Mouse (Mus musculus) adrenal gland, adult 8-10 months (tissue): ENCODE data around the gene Tmsb10. TPM values are rescaled to one million over a fixed set of nuclear protein-coding genes. Genes with fewer than 3 reads are reported as not detected.
A peak's percentile ranks its signal among the peaks of the same experiment; 100 is the strongest.

ENCODE experiments used
- DNase-seq: peaks from one replicate; pipeline ENCODE4 v3.0.0; 2022
- total RNA-seq, 4 experiments: library from RNA; stranded (reverse); gene quantifications; 2 replicates each; pipeline ENCODE4 v1.2.4; 2022

Tmsb10 gene
- total RNA-seq = 100 to 1,000 TPM in 3 of 4 experiments, 10 to 100 TPM in 1; 94.6 to 217 (median 164) TPM

- DNase-seq = no peak
Observed at GRCm38 (mm10) chr6:72958662-72959071, at the start of gene Tmsb10. Tmsb10 (minus strand) TSS chr6:72958748.

GRCm38 (mm10) chr6:73003601-73004000 is 45.1 kb upstream of the Tmsb10 start:
- no peak for DNase-seq

DNA sequence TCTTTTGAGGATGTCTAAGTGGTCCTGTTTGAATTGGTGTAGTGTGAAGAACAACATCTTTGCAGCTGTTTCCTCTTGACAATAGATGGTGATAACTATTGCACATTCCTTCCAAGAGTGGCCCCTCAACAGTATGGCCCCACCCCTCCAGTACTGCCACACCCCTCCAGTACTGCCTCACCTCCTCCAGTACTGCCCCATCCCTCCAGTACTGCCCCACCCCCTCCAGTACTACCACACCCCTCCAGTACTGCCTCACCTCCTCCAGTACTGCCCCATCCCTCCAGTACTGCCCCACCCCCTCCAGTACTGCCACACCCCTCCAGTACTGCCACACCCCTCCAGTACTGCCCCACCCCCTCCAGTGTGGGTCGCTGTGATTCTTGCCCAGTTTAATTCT is 43.8 kb upstream of the Tmsb10 start:
- no peak for DNase-seq

GRCm38 (mm10) chr6:72998809-72999208 is 40.3 kb upstream of the Tmsb10 start:
- no peak for DNase-seq

DNA sequence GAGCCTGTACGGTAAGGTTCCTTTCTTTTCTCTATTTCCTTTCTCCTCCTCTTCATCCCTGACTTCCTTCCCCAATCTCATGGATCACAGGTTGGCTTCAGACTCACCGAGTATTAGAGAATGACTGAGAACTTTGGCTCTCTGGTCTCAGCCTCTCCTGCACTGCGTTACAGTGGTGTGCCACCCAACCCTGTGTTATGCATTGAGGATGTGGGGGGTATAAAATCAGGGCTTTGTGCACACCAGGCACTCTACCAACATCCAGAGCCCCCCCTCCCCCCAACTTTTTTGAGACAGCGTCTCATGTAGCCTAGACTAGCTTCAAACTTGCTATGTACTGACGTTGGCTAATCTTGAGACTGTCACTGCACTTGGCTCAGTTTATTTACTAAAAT is 35.1 kb upstream of the Tmsb10 start:
- DNase-seq = no peak

DNA sequence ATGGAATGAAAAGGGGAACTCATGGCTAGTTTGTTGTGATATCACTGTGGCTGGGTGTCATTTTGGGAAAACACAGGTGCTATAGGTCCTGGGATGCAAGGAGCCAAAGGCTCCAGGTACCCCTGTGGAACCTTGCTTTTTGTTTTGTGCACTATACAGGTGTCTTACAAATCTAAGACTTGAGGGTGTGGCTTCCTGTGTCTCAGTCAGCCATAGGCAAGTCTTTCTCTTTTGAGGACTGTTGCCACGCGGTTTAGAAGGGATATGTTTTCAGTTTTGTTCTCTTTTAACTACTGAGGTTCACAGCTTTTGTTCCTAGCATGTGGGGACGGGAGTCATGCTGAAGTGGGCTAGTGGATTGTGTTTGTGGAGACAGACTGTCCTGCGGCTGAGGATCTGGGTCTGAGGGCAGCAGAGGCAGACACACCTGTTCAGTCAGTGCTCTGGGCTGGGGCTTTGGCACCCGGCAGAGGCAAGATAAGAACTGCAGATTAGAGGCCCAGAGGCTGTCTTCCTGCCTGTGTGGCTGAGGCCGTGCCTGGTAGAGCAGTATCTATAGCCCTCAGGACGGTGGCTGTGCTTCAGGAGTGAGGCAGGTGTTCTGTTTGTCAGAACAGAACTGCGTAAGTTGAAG is 34.6 kb upstream of the Tmsb10 start:
- no peak for DNase-seq

DNA sequence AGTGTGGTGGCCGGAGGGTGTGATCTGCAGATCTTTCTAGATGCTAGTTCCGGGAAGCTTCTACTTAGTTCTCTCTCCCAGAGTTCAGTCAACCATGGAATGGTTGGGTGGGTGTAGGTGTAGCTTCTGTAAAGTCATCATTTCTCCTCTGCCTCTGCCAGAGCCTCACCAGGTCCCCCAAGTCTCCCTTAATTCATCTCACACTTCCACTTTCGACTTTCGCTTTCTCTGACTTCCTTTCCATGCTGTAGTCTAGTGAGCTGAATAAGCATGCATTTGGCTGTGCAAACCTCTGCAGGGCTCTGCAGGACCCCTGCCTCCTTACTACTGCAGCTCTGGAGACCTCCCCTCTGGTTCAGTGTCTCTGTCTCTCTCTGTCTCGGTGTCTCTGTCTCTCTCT is 31.7 kb upstream of the Tmsb10 start:
- no peak for DNase-seq

DNA sequence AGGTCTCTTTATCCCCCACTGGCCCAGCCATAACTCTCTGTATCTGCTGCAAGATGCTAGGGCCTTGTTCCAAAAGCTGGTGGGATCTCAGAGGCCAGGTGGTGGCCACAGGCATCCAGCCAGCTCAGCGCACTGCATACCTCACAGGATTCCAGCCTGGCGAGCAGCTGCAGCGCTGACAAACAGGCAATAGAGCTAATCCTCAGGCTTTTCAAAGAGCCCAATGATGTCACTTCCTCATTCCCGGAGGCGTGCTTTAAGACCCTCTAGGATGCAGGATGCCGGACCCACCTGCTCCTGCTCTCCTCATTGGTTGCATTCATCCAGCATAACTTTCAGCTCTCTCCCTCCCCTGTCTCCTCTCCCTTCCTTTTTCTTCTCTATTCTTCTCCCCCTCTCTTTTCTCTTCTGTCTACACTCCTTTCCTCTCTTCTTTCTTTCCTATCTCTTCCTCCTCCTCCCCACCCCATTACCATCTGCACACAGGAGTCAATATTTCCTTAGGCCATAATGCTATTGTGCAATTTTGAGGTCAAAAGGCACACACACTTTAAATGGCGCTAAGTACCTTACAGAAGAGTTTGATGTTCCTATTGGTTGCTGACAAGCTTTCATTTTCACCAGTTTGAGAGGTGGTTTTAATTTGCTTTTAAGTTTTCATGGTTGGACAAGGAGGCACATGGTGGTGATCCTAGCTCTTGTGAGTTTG is 30.6 kb upstream of the Tmsb10 start:
- no peak for DNase-seq

DNA sequence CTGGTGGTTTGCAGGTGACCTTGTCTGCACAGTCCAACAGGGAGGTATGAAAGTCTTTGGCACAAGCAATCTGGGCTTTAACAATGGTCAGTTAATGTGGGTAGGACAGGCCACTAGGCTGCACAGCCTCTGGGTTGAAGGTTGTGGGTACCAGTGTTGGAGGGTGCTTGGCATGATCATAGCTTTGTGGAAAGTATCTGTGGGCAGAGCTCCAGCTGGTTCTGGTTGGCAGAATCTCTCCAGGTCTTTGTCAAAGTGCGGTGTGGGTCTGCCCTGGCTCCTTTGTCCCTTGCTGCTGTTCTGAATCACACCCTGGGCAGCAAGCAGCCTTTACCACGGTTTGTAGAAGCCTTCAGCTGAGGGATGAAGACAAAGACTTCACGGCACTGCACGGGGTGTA is 24.0 kb upstream of the Tmsb10 start:
- DNase-seq = no peak

DNA sequence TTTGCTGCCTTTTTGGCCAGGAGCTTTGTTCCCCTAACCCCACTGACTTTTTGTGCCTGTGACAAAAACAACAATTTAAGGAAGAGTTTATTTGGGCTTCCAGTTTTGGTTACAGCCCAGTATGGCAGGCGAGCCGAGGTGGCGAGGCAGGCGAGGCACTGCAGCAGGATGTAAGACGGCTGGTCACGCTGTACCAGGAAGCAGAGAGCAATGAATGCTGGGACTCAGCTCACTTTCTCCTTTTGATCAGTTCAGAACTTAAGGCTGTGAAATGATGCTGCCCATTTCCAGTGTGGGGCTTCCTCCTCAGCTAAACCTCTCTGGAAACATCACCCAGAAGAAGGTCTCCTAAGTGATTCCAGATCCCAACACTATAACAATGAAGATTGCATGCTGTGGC is 23.3 kb upstream of the Tmsb10 start:
- no peak for DNase-seq

DNA sequence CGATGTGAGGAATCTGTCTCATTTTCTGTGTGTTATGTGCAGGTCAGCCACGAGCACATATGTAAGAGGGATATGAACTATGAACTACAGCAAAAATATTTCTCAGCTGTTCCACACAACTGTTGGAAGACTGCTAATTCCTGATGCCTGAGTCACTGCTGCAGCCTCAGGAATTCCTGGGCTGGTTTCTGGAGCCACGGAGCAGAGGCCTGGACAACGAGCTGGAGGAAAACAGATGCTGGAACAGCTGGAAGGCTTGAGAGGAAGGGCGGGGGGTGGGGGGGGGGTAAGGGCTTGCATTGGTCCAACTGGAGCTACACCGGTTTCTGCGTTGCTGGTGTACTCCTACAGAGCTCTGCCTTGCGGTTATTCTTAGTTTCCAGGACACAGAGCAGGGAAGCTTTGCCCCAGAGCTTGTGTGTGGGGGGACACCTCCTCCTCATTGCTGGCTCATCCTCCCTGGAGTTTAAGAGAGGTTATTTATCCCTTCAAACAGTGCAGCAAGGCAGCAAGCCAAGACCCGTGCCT is 22.6 kb upstream of the Tmsb10 start:
- peak; percentile 23 for DNase-seq

DNA sequence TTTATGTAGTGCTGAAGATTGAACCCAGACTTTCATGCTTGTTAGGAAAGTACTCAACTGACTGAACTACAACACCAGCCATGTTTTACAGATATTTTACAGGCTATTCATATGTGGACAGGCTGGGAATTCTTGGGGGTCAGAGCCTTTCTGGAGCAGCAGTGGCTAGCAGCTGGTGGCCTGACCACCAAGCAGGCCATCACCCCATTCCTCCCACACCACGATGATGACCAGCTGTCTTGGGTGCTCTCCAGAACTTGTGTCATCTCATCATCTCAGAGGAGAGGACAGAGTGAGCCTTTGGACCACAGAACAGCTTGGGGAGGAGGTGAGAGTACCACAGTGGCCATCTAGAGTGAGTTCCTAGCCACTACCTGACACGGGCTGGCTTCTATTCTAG is 18.3 kb upstream of the Tmsb10 start:
- DNase-seq = no peak

DNA sequence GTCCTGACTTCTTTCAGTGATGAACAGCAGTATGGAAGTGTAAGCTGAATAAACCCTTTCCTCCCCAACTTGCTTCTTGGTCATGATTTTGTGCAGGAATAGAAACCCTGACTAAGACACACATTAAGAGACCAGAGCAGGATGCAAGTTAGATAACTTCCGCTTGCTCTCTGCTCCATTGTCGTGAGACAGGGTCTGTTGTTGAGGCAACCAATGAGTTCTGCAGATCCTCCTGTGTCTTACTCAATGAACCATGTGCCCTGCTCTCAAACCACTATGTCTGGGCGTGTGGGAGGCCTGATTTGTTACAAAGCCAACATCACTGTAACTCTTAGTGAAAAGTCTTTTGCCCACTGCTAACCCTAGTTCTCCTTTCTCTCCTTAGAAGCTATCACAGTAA is 12.5 kb upstream of the Tmsb10 start:
- DNase-seq = no peak

DNA sequence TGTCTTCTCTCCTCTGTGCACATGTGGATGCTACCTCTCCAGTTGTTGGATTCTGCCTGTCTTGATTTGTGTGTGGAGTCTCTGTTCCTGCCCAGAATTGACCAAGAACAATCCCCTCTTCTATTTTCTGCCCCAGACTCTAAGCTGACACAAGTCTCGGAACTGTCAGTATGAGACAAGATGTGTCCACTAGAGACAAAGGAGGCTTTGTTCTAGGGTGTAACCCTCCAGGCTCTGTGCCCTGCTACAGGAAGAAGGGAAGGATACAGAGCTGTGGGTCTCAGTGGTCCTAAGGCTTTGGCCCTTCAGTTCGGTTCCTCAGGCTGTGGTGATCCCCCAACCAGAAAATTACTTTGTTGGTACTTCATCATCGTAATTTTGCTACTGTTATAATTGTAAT is 11.2 kb upstream of the Tmsb10 start:
- no peak for DNase-seq

DNA sequence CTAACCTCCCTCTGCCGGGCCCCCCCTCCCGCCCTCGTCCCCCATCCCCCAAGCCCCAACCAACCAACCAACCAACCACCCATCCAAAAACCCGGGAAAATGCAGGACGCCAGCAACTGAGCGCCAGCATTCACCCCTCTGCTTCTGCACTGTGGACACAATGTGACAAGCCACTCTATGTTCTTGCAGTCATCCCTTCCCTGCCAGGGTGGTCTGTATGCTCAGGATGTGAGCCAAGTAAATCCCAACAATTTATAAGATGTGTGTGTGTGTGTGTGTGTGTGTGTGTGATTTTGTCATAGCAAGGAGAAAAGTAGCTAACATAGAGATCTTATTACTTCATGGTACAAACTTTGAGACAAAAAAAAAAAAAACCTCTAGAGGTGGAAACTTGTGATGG is 6.7 kb upstream of the Tmsb10 start:
- DNase-seq = no peak

GRCm38 (mm10) chr6:72962281-72962741 is 3.8 kb upstream of the Tmsb10 start:
- no peak for DNase-seq

- no peak for DNase-seq
Observed at GRCm38 (mm10) chr6:72961603-72962002, 3.1 kb upstream of the Tmsb10 start.

- no peak for DNase-seq
Observed at GRCm38 (mm10) chr6:72960675-72961074, 2.1 kb upstream of the Tmsb10 start.

DNA sequence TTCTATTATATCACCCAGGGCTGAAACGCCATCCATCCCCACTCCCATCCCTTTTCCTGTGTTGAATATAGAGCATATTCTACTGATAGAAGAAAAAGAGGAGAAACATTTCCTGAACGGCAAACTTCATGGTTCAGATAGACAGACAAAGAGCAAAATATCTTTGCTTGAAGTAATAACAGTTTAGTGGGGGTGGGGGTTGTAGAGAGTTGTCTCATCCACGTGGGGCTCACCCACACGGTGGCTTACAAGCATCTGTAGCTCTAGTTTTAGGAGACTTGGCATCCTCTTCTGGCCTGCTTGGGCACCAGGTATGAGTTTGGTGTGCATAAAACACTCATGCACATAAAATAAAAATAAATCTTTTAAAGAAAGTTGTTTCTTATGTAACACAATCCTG is 627 bp upstream of the Tmsb10 start:
- DNase-seq = no peak

DNA sequence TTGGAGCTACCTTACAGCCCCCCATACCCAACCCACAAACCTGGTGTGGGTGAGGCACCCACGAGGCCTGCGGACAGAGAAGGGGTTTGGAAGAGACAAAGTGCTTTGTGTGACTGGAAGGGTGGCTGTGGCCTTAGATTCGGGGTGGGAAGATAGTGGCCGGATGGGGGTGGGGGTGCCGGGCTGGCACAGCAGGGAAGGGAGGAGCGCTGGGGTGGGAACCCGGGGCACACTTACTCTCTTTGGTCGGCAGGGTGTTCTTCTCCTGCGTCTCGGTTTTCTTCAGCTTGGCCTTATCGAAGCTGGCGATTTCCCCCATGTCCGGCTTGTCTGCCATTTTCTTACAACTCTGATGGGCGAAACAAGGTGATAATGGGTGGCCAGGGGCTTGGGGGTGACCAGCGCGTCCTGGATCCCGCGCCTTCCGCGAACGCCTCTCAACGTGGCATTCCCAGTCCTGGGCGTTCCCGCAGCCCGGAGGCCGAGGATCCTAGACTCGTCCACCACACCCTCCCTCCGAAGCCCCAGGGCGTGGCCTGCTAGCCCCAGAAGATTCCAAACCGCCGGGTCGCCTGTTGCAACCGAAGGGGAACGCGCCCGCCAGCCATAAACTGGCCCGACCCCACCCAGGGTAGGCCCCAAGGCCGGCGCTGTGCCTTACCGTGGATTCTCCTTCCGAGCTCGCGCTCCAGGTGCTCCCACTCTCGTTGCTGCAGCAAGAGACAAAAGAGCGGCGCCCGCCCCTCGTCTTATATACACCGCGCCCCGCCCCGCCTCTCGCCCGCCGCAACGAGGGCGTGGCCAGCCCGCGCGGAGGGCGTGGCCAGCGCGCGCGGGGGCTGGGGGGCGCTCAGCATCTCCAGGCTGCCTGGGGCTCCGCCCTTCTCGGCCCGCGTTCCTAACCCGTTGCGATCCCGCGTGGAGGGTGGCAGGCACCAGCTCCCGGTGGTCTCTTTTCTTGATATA is 589 bp downstream of the Tmsb10 start:
- DNase-seq = peak; percentile 66

DNA sequence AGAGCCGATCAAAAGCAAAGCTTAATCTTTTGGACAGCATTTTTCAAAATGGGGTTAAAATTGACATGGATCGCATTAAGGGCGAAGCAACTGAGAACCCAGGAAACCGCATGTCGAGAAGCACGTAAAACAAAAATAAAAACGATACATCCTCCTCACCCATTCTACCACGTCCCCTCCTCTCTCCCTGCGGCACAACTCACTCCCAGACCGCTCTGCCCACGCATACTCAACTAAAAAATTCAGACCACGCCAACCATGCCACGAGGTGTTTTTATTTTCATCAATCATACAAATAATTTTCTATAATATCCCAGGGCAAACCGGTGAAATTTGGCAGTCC is 1.5 kb downstream of the Tmsb10 start:
- no peak for DNase-seq

DNA sequence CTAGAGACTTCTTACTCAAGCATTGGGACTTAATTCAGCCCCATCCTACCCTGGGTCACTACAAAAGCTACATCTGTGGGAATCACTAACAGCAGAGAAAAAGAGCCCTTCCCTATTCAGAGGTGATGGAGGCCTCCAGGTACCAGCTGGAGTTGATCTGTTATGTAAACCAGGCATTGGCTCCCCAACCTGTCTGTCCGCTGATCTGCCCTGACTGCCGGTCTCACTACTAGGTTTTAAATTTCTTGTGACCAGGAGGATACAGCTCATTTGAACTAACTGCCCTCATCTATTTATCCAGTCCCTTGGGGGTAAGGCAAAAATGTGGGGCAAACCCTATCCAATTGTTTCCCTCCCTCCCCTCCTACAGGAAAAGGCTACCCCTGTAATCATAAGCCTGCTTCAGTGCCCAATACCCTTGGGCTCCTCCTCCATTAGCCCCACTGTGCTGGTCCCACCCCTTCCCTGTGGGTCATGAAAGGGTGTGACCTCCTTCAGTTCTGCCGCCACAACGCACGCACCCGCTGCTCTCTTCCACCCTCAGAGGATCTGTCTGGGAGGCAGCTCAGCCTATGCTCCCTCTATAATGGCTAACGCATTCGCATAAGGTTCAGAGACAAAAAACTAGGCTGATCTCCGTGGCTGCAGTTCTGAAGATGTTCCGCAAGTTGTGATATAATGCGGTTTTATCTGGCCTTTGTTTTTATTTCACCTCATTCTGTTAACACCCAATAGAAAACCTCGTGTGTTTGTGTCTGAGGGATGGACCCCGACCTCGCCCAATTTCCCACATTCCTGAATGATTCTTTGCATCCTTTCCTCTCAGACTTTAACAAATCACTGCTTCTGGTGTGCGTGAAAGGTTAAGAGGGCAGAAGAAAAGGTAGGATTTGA is 2.1 kb downstream of the Tmsb10 start:
- no peak for DNase-seq
